Mouse (Mus musculus) embryonic facial prominence, embryonic 10.5 days (tissue): ENCODE measurements around the gene Eif5a2. TPM values are rescaled to one million over a fixed set of nuclear protein-coding genes. Genes with fewer than 3 reads are reported as not detected.

Experiments used
- DNase-seq: peaks from one replicate; pipeline ENCODE4 v3.0.0-alpha.2; 2017; ENCODE audit warnings: low spot score
- H3K27ac ChIP-seq: fragments of 300-500 bp; sonication (generic); replicated peaks from 2 replicates; pipeline ENCODE4 v1.5.1; 2016; ENCODE audit warnings: mild to moderate bottlenecking
- H3K27me3 ChIP-seq: fragments of 300-500 bp; sonication (generic); replicated peaks from 2 replicates; pipeline ENCODE4 v1.6.1; 2016; ENCODE audit warnings: low read depth, mild to moderate bottlenecking; ENCODE audit not compliant: poor library complexity, severe bottlenecking
- H3K36me3 ChIP-seq: fragments of 300-500 bp; sonication (generic); replicated peaks from 2 replicates; pipeline ENCODE4 v1.6.1; 2016; ENCODE audit warnings: mild to moderate bottlenecking, moderate library complexity
- H3K4me1 ChIP-seq: fragments of 300-500 bp; sonication (generic); 2 replicates; pipeline ENCODE4 v1.6.1; 2016
- H3K4me3 ChIP-seq: fragments of 300-500 bp; sonication (generic); 2 replicates; pipeline ENCODE4 v1.5.1; 2016; ENCODE audit warnings: mild to moderate bottlenecking, moderate library complexity
- H3K9me3 ChIP-seq: fragments of 300-500 bp; sonication (generic); 2 replicates; pipeline ENCODE4 v1.6.1; 2016; ENCODE audit warnings: mild to moderate bottlenecking
- WGBS: fragments of 180-500 bp; shearing (Covaris S2); methylation state at CpG from one replicate; pipeline ENCODE4 v1.1.7; 2016; 5-methylcytosine and 5-hydroxymethylcytosine counted together
- polyA plus RNA-seq: library from polyadenylated mRNA; unstranded; fragments of >200 nt; fragmentation: Nextera tagmentation; extraction: Ambion mirVana; gene quantifications from 2 replicates; pipeline ENCODE4 v1.2.1, GENCODE M21; 2016

The Eif5a2 gene
- polyA plus RNA-seq, 1 experiment from 2014 or later, result 12.9 TPM

- Histone ChIP-seq H3K36me3 (no peaks in the 10 kb centered on the region), H3K27me3 (no peaks in the 10 kb centered on the region; the same call in none of the 2 replicates), H3K9me3 (no peaks in the 10 kb centered on the region), H3K27ac (no peak overlapping the region), H3K4me1 (no peaks in the 10 kb centered on the region), H3K4me3 (no peak overlapping the region)
- 92% methylated on average over 7 of the region's 7 CpGs for WGBS
- no peak for DNase-seq
Observed at GRCm38 (mm10) chr3:28775361-28775760, 5.7 kb upstream of the Eif5a2 start.

DNA sequence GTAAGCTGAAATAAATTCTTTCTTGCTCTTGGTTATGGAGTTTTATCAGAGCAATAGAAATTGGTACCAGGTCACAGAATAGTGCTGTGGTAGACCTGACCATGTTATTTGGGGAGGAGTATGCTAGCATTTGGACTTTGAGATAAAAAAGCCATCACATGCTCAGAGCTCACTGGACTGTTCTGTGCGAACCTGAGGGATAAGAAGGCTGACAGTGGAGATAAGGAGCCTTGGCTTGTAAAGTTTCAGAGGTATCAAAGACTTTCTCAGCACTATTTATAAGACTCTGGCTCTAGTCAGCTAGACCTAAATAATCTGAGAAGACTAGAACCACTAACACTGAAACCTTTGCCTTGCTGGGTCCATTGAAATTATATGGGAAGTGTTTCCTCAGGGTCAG, 5.1 kb upstream of the Eif5a2 start:
- WGBS, result 88% methylated on average over 1 of the region's 1 CpGs
- H3K36me3 ChIP-seq, result no peaks in the 10 kb centered on the region

GRCm38 (mm10) chr3:28776491-28776890, 4.6 kb upstream of the Eif5a2 start:
- no peaks in the 10 kb centered on the region for H3K9me3 ChIP-seq
- no peak for DNase-seq
- no peak overlapping the region for H3K4me3 ChIP-seq
- H3K36me3 ChIP-seq, result no peaks in the 10 kb centered on the region
- peaks cover 5% of the 10 kb centered on the region for H3K4me1 ChIP-seq
- H3K27ac ChIP-seq, result no peak overlapping the region
- no peaks in the 10 kb centered on the region; the same call in none of the 2 replicates for H3K27me3 ChIP-seq
- 75% methylated on average over 1 of the region's 1 CpGs for WGBS

More for the DNA sequence above, 5.1 kb upstream of the Eif5a2 start:
- Histone ChIP-seq H3K27ac (no peak overlapping the region), H3K9me3 (no peaks in the 10 kb centered on the region), H3K4me3 (no peak overlapping the region), H3K4me1 (peaks cover 4% of the 10 kb centered on the region), H3K27me3 (no peaks in the 10 kb centered on the region; the same call in none of the 2 replicates)
- DNase-seq, result no peak

- Histone ChIP-seq H3K36me3 (no peaks in the 10 kb centered on the region; the same call in 1 of the 2 replicates), H3K9me3 (no peaks in the 10 kb centered on the region), H3K27me3 (peaks cover 16% of the 10 kb centered on the region), H3K4me3 (peak overlapping the region; percentile 92), H3K27ac (0 out of 2 replicates have a peak overlapping the region, but pooled peaks have one; percentile 40), H3K4me1 (peaks cover 9% of the 10 kb centered on the region)
- DNase-seq, result no peak
- WGBS, result 69% methylated on average over 9 of the region's 9 CpGs
Observed at GRCm38 (mm10) chr3:28780511-28780910, 565 bp upstream of the Eif5a2 start.

DNA sequence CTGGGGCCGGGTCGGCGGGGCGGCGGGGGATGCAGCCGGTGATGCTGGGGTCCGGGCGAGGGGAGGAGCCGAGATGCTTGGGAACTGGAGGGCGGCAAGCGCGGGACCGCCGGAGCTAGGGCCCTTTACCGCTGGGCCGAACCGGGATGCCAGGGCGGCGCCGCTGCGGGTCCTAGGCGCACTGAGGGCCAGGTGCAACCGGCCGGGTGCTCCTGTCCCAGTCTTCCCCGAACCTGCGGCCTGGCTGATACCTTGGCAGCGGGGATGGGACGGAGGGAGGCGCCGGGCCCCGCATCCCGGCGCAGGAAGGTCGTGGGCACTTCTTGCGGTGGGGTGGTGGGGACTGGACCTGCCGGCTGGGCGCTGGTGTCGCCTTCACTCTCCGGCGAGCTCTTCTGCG, 346 bp downstream of the Eif5a2 start:
- DNase-seq, result no peak
- Histone ChIP-seq H3K36me3 (no peaks in the 10 kb centered on the region; the same call in 1 of the 2 replicates), H3K27ac (peak overlapping the region; percentile 83), H3K4me1 (peaks cover 9% of the 10 kb centered on the region), H3K9me3 (no peaks in the 10 kb centered on the region), H3K27me3 (peaks cover 16% of the 10 kb centered on the region), H3K4me3 (peak overlapping the region; percentile 92)
- under 1% methylated on average over 41 of the region's 41 CpGs for WGBS

GRCm38 (mm10) chr3:28781848-28782247, 772 bp downstream of the Eif5a2 start:
- Histone ChIP-seq H3K27ac (peak overlapping the region; percentile 83), H3K27me3 (peaks cover 16% of the 10 kb centered on the region), H3K9me3 (no peaks in the 10 kb centered on the region), H3K36me3 (no peaks in the 10 kb centered on the region; the same call in 1 of the 2 replicates), H3K4me3 (peak overlapping the region; percentile 92), H3K4me1 (peaks cover 9% of the 10 kb centered on the region)
- WGBS, result 23% methylated on average over 14 of the region's 14 CpGs
- DNase-seq, result no peak

DNA sequence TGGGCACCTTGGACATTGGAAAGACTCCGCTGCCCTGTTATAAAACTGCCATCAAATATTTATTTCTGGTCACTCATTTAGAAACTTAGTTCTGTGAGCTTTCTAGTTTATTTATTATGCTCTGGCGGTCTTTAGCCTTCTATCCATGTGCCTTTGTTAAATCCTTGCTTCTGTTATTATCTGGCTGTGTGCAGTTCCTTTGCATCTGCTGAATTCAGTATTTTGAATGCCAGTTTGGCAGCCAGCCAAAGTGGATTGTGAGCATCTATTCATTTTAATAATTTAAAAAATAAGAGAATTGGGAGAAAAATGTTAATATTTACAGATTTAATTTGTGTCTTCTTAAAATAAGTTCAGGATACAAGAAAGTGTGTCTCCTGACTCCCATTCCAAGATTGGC, 3.1 kb downstream of the Eif5a2 start:
- Histone ChIP-seq H3K36me3 (no peaks in the 10 kb centered on the region; the same call in 1 of the 2 replicates), H3K27me3 (peaks cover 16% of the 10 kb centered on the region), H3K9me3 (no peaks in the 10 kb centered on the region), H3K27ac (no peak overlapping the region), H3K4me3 (no peak overlapping the region), H3K4me1 (peaks cover 9% of the 10 kb centered on the region)
- DNase-seq, result no peak
- 93% methylated on average over 2 of the region's 2 CpGs for WGBS

- 86% methylated on average over 7 of the region's 7 CpGs for WGBS
Observed at GRCm38 (mm10) chr3:28794835-28795234, 13.8 kb downstream of the Eif5a2 start.

GRCm38 (mm10) chr3:28805301-28806097, 24.4 kb downstream of the Eif5a2 start, which contains the start of gene Rpl22l1:
Gene Rpl22l1 (plus strand): TSS chr3:28805436.
- no peaks in the 10 kb centered on the region for H3K9me3 ChIP-seq
- H3K4me3 ChIP-seq, result peak within 1 kb of the TSS; percentile 73
- H3K4me1 ChIP-seq, result peaks cover 9% of the 10 kb centered on the region
- WGBS, result under 1% methylated on average over 72 of the region's 72 CpGs
- peak within 1 kb of the TSS; percentile 88 for H3K27ac ChIP-seq
- peaks cover 29% of the 10 kb centered on the region for H3K36me3 ChIP-seq
- no peaks in the 10 kb centered on the region for H3K27me3 ChIP-seq
- peak; percentile 97 for DNase-seq

More at GRCm38 (mm10) chr3:28794835-28795234, 13.8 kb downstream of the Eif5a2 start:
- Histone ChIP-seq H3K9me3 (no peaks in the 10 kb centered on the region), H3K36me3 (no peaks in the 10 kb centered on the region), H3K4me3 (no peak overlapping the region), H3K27ac (no peak overlapping the region), H3K4me1 (no peaks in the 10 kb centered on the region), H3K27me3 (no peaks in the 10 kb centered on the region)
- no peak for DNase-seq

DNA sequence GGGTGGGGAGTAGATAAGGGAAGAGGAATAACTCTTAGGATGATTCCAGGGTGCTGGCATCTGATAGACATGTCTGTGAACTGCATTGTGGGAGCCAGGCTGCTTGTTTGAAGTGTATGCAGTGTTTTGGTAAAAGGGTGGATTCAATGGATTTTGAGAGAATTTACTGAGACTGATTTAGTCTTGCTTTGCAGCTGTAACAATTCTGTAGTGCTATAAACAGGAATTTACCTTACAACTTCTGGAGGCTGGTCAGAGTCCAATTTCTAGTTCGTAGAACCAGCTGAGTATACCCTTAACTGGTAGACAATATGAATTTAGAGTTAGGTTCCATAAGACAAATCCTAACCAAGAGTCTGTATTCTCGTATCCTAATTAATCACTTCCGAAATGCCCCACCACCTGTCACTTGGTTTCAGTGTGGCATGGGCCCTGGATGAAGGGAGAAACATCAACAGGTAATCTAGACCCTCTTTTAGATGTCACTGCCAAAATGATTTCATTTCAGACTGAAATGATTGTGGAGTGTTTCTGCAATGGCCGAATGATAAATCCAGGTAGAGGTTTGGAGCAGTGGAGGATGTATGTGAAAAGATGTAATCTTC, 27.1 kb downstream of the Eif5a2 start:
- H3K4me3 ChIP-seq, result no peak overlapping the region
- peaks cover 29% of the 10 kb centered on the region for H3K36me3 ChIP-seq
- H3K27ac ChIP-seq, result no peak overlapping the region
- DNase-seq, result no peak
- 91% methylated on average over 4 of the region's 4 CpGs for WGBS
- H3K27me3 ChIP-seq, result no peaks in the 10 kb centered on the region
- H3K9me3 ChIP-seq, result no peaks in the 10 kb centered on the region
- peaks cover 9% of the 10 kb centered on the region for H3K4me1 ChIP-seq

GRCm38 (mm10) chr3:28811441-28811840, 30.4 kb downstream of the Eif5a2 start:
- H3K27ac ChIP-seq, result no peak overlapping the region
- no peak overlapping the region for H3K4me3 ChIP-seq
- peaks cover 29% of the 10 kb centered on the region for H3K36me3 ChIP-seq
- H3K9me3 ChIP-seq, result no peaks in the 10 kb centered on the region
- H3K4me1 ChIP-seq, result peaks cover 1% of the 10 kb centered on the region; the same call in 1 of the 2 replicates
- no peak for DNase-seq
- WGBS, result 79% methylated on average over 4 of the region's 4 CpGs
- H3K27me3 ChIP-seq, result no peaks in the 10 kb centered on the region

- no peaks in the 10 kb centered on the region for H3K36me3 ChIP-seq
- no peaks in the 10 kb centered on the region for H3K4me1 ChIP-seq
- 10% methylated on average over 4 of the region's 4 CpGs for WGBS
- H3K27me3 ChIP-seq, result no peaks in the 10 kb centered on the region
- no peak for DNase-seq
- no peak overlapping the region for H3K4me3 ChIP-seq
- H3K9me3 ChIP-seq, result no peaks in the 10 kb centered on the region
- H3K27ac ChIP-seq, result no peak overlapping the region
Observed at GRCm38 (mm10) chr3:28814361-28814760, 33.3 kb downstream of the Eif5a2 start.
